Mouse (Mus musculus): ENCODE measurements around the gene Pqlc3. TPM values are rescaled to one million over a fixed set of nuclear protein-coding genes. Genes with fewer than 3 reads are reported as not detected.

The Pqlc3 gene
- total RNA-seq (2021) = 1 to 10 TPM; 1.2 to 1.3 TPM
- long read RNA-seq, experiment 1 = 0 reads
- long read RNA-seq, experiment 2, partial matches to known transcripts = 0 of 4 reads
- long read RNA-seq, experiment 2, other reads (novel, unspliced or antisense) = 2 of 4 reads

GRCm38 (mm10) chr12:16999739-17000497 is at the start of gene Pqlc3:
Pqlc3 (minus strand) TSS chr12:17000408.
- peak within 1 kb of the TSS; percentile 59 for H3K4me3 ChIP-seq
- TF ChIP-seq CTCF (IDR thresholded peaks at IDR 0.05) = no peak
- H3K27ac ChIP-seq = no peak within 1 kb of the TSS; the same call in 1 of the 2 replicates
- peak; percentile 71 to 80 for DNase-seq (ENCODE audit: extremely low spot score in 1 of 2, low spot score in 2 of 2)
- intact Hi-C loops (cut with DNase I) = no loop called here

- TF ChIP-seq CTCF (IDR thresholded peaks at IDR 0.05) = no peak; the same call in 1 of the 2 replicates
- Histone ChIP-seq H3K4me3 (no peak overlapping the region), H3K27ac (no peak overlapping the region)
- no peak for DNase-seq (ENCODE audit: extremely low spot score in 1 of 2, low spot score in 2 of 2)
- intact Hi-C loops (cut with DNase I) = no loop called here
Measured at GRCm38 (mm10) chr12:17049796-17050195, 49.6 kb upstream of the Pqlc3 start.

GRCm38 (mm10) chr12:17048979-17049612 is 48.9 kb upstream of the Pqlc3 start:
- DNase-seq (ENCODE audit: extremely low spot score in 1 of 2, low spot score in 2 of 2) = no peak
- Histone ChIP-seq H3K27ac (no peak overlapping the region), H3K4me3 (no peak overlapping the region)
- intact Hi-C loops (cut with DNase I) = no loop called here
- TF ChIP-seq CTCF (IDR thresholded peaks at IDR 0.05) = no peak

GRCm38 (mm10) chr12:17043311-17043710 is 43.1 kb upstream of the Pqlc3 start:
- H3K4me3 ChIP-seq = no peak overlapping the region
- TF ChIP-seq CTCF (IDR thresholded peaks at IDR 0.05) = no peak
- no peak overlapping the region for H3K27ac ChIP-seq
- DNase-seq (ENCODE audit: extremely low spot score in 1 of 2, low spot score in 2 of 2) = no peak
- intact Hi-C loops (cut with DNase I) = no loop called here

- intact Hi-C loops (cut with DNase I) = no loop called here
- Histone ChIP-seq H3K4me3 (no peak overlapping the region), H3K27ac (no peak overlapping the region)
- TF ChIP-seq CTCF (IDR thresholded peaks at IDR 0.05) = no peak
- DNase-seq (ENCODE audit: extremely low spot score in 1 of 2, low spot score in 2 of 2) = no peak
Measured at GRCm38 (mm10) chr12:17040567-17040966, 40.4 kb upstream of the Pqlc3 start.

GRCm38 (mm10) chr12:17039415-17039814 is 39.2 kb upstream of the Pqlc3 start:
- Histone ChIP-seq H3K4me3 (no peak overlapping the region), H3K27ac (no peak overlapping the region)
- intact Hi-C loops (cut with DNase I) = loop anchor here (5.0 kb wide), 1 partner anchor 48 kb away; no protein-coding TSS in a partner anchor
- no peak for DNase-seq (ENCODE audit: extremely low spot score in 1 of 2, low spot score in 2 of 2)
- TF ChIP-seq CTCF (IDR thresholded peaks at IDR 0.05) = no peak

- intact Hi-C loops (cut with DNase I) = loop anchor here (5.0 kb wide), 1 partner anchor 49 kb away; no protein-coding TSS in a partner anchor
- Histone ChIP-seq H3K4me3 (no peak overlapping the region), H3K27ac (no peak overlapping the region)
- no peak for DNase-seq (ENCODE audit: extremely low spot score in 1 of 2, low spot score in 2 of 2)
- TF ChIP-seq CTCF (IDR thresholded peaks at IDR 0.05) = no peak
Measured at GRCm38 (mm10) chr12:17038246-17038645, 38.0 kb upstream of the Pqlc3 start.

GRCm38 (mm10) chr12:17037053-17037610 is 36.9 kb upstream of the Pqlc3 start:
- H3K27ac ChIP-seq = peak overlapping the region; percentile 63; the same call in 1 of the 2 replicates
- peak; percentile 59 to 60 for DNase-seq (ENCODE audit: extremely low spot score in 1 of 2, low spot score in 2 of 2)
- intact Hi-C loops (cut with DNase I) = loop anchor here (5.0 kb wide), 1 partner anchor 50 kb away; no protein-coding TSS in a partner anchor
- no peak for TF ChIP-seq CTCF (IDR thresholded peaks at IDR 0.05)
- H3K4me3 ChIP-seq = no peak overlapping the region

- peak overlapping the region; percentile 50; the same call in 1 of the 2 replicates for H3K27ac ChIP-seq
- intact Hi-C loops (cut with DNase I) = loop anchor here (5.0 kb wide), 1 partner anchor 51 kb away; no protein-coding TSS in a partner anchor
- DNase-seq (ENCODE audit: extremely low spot score in 1 of 2, low spot score in 2 of 2) = no peak
- TF ChIP-seq CTCF (IDR thresholded peaks at IDR 0.05) = no peak
- H3K4me3 ChIP-seq = no peak overlapping the region
Measured at GRCm38 (mm10) chr12:17036532-17036931, 36.3 kb upstream of the Pqlc3 start.

- Histone ChIP-seq H3K27ac (no peak overlapping the region), H3K4me3 (no peak overlapping the region)
- TF ChIP-seq CTCF (IDR thresholded peaks at IDR 0.05) = peak; percentile 51
- intact Hi-C loops (cut with DNase I) = loop anchor here (5.0 kb wide), 1 partner anchor 52 kb away; no protein-coding TSS in a partner anchor
- DNase-seq (ENCODE audit: extremely low spot score in 1 of 2, low spot score in 2 of 2) = peak in 1 of 2 experiments; percentile 43
Measured at GRCm38 (mm10) chr12:17035128-17035527, 34.9 kb upstream of the Pqlc3 start.

- intact Hi-C loops (cut with DNase I) = loop anchor here (5.0 kb wide), 1 partner anchor 53 kb away; no protein-coding TSS in a partner anchor
- DNase-seq (ENCODE audit: extremely low spot score in 1 of 2, low spot score in 2 of 2) = no peak
- TF ChIP-seq CTCF (IDR thresholded peaks at IDR 0.05) = no peak
- Histone ChIP-seq H3K4me3 (no peak overlapping the region), H3K27ac (no peak overlapping the region)
Measured at GRCm38 (mm10) chr12:17034671-17035070, 34.5 kb upstream of the Pqlc3 start.

Measured in left cerebral cortex, adult 2 months (tissue).